Mouse (Mus musculus): ENCODE results near the gene Scaper. TPM values are rescaled to one million over a fixed set of nuclear protein-coding genes. Genes with fewer than 3 reads are reported as not detected.

The Scaper gene
- total RNA-seq (2012; rRNA removed): 2.6 and 4.2 TPM in 2 replicates
- 4.5 and 5.7 TPM in 2 replicates for total RNA-seq (2014; rRNA removed)
- 5.2 and 5.4 TPM in 2 replicates for polyA plus RNA-seq (2012; ENCODE audit: insufficient read length, low read depth)

- Histone ChIP-seq H3K27ac (ENCODE audit: insufficient read depth, low read depth) (no peak within 1 kb of the TSS), H3K4me1 (ENCODE audit: control insufficient read depth in 1 of 2, insufficient read depth in 2 of 2) (peaks cover 2 to 25% of the 10 kb centered on the region in 2 experiments; a peak in 3 of 4 replicates), H3K9ac (ENCODE audit: insufficient read depth, low read depth) (peak within 1 kb of the TSS; percentile 85), H3K36me3 (replicated peaks in 1 of 2; ENCODE audit: control insufficient read depth in 1 of 2, insufficient read depth in 1 of 2, low read length in 1 of 2) (peaks cover 0 to 4% of the 10 kb centered on the region in 2 experiments), H3K79me2 (replicated peaks; ENCODE audit: control insufficient read depth, extremely low read depth, insufficient read depth, poor library complexity, severe bottlenecking) (no peaks in the 10 kb centered on the region), H3K4me3 (replicated peaks in 1 of 3; ENCODE audit: low read depth in 2 of 3, low read length in 2 of 3, poor library complexity in 1 of 3) (peak within 1 kb of the TSS; percentile 68 to 98 (median 82)), H3K4me2 (ENCODE audit: insufficient read depth, low read depth, poor library complexity, severe bottlenecking) (peak within 1 kb of the TSS; percentile 56), H3K9me3 (replicated peaks; ENCODE audit: low read length) (no peaks in the 10 kb centered on the region), H3K27me3 (replicated peaks) (no peaks in the 10 kb centered on the region)
- dilution Hi-C loops (cut with MboI; ENCODE audit: extremely low pct_ligation_motif_present, extremely low pct_unique_long_range_greater_than_20kb, low sequenced_read_pairs): no loop called here
- peak; percentile 91 for DNase-seq (ENCODE audit: extremely low read depth)
- in situ Hi-C loops (cut with MboI; ENCODE audit: low pct_ligation_motif_present, low pct_unique_long_range_greater_than_20kb, low sequenced_read_pairs): no loop called here
- no peak; the same call in 1 of the 2 replicates for TF ChIP-seq RCOR1 (conservative IDR thresholded peaks at IDR 0.05; ENCODE audit: low read depth, low read length)
- peak; percentile 81 for TF ChIP-seq TBP (conservative IDR thresholded peaks at IDR 0.05; ENCODE audit: low read depth, low read length)
- peak; percentile 50; the same call in 1 of the 2 replicates for TF ChIP-seq MXI1 (IDR thresholded peaks at IDR 0.05; ENCODE audit: low read depth, low read length)
- peak; percentile 88 for TF ChIP-seq USF2 (conservative IDR thresholded peaks at IDR 0.05; ENCODE audit: low read depth, low read length)
- 0 out of 2 replicates have a peak, but pooled peaks have one; percentile 51 for TF ChIP-seq UBTF (IDR thresholded peaks at IDR 0.05; ENCODE audit: low read depth, low read length)
- TF ChIP-seq CHD1 (IDR thresholded peaks at IDR 0.05; ENCODE audit: low read depth, low read length): no peak
- no peak for TF ChIP-seq PAX5 (IDR thresholded peaks at IDR 0.05; ENCODE audit: low read length)
- no peak for TF ChIP-seq EP300 (IDR thresholded peaks at IDR 0.05; ENCODE audit: low read length)
- peak; percentile 57; the same call in 1 of the 2 replicates for TF ChIP-seq SIN3A (IDR thresholded peaks at IDR 0.05; ENCODE audit: low read length)
- peak; percentile 86 for TF ChIP-seq MAX (IDR thresholded peaks at IDR 0.05; ENCODE audit: low read length)
- peak; percentile 79 for TF ChIP-seq TCF12 (IDR thresholded peaks at IDR 0.05; ENCODE audit: low read depth, low read length)
- peak; percentile 37; the same call in 1 of the 2 replicates for TF ChIP-seq IRF4 (IDR thresholded peaks at IDR 0.05; ENCODE audit: low read depth, low read length)
- no peak for TF ChIP-seq GABPA (IDR thresholded peaks at IDR 0.05; ENCODE audit: insufficient replicate concordance, low read depth, low read length)
- no peak for TF ChIP-seq E2F4 (IDR thresholded peaks at IDR 0.05; ENCODE audit: insufficient replicate concordance, low read depth, low read length)
- TF ChIP-seq CHD2 (IDR thresholded peaks at IDR 0.05; ENCODE audit: low read length): no peak
- no peak for TF ChIP-seq ZNF384 (IDR thresholded peaks at IDR 0.05; ENCODE audit: low read depth, low read length)
- 0 out of 2 replicates have a peak, but pooled peaks have one; percentile 3 for TF ChIP-seq BHLHE40 (IDR thresholded peaks at IDR 0.05; ENCODE audit: low read depth, low read length)
- TF ChIP-seq MAFK (IDR thresholded peaks at IDR 0.05; ENCODE audit: insufficient replicate concordance, low read length): no peak
- no peak for TF ChIP-seq SMC3 (IDR thresholded peaks at IDR 0.05; ENCODE audit: low read depth, low read length)
- TF ChIP-seq KAT2A (IDR thresholded peaks at IDR 0.05; ENCODE audit: insufficient replicate concordance, low read length): no peak
- 0 out of 2 replicates have a peak, but pooled peaks have one; percentile 17 for TF ChIP-seq ELF1 (IDR thresholded peaks at IDR 0.05; ENCODE audit: low read depth, low read length)
- TF ChIP-seq MYC (IDR thresholded peaks at IDR 0.05; ENCODE audit: low read depth, low read length): no peak
- peak; percentile 23; the same call in 1 of the 2 replicates for TF ChIP-seq HCFC1 (IDR thresholded peaks at IDR 0.05; ENCODE audit: low read depth, low read length)
- TF ChIP-seq ZC3H11A (IDR thresholded peaks at IDR 0.05; ENCODE audit: low read depth, low read length): no peak
- TF ChIP-seq NRF1 (IDR thresholded peaks at IDR 0.05; ENCODE audit: low read depth, low read length): peak; percentile 89
- TF ChIP-seq CTCF (conservative IDR thresholded peaks at IDR 0.05 in 1 of 2, IDR thresholded peaks at IDR 0.05 in 1 of 2; ENCODE audit: low read depth in 2 of 2, low read length in 2 of 2): peak in 1 of 2 experiments; percentile 32; a peak in 2 of 4 replicates
- 0 out of 2 replicates have a peak, but pooled peaks have one; percentile 45 for TF ChIP-seq MAZ (IDR thresholded peaks at IDR 0.05; ENCODE audit: low read depth, low read length)
- no peak for TF ChIP-seq MEF2A (IDR thresholded peaks at IDR 0.05; ENCODE audit: borderline replicate concordance, low read depth, low read length)
- TF ChIP-seq JUND (conservative IDR thresholded peaks at IDR 0.05; ENCODE audit: low read depth, low read length): no peak; the same call in 1 of the 2 replicates
- peak; percentile 76 for TF ChIP-seq NELFE (IDR thresholded peaks at IDR 0.05; ENCODE audit: low read depth, low read length)
- TF ChIP-seq ZMIZ1 (IDR thresholded peaks at IDR 0.05; ENCODE audit: low read depth, low read length): 0 out of 2 replicates have a peak, but pooled peaks have one; percentile 46
- TF ChIP-seq ETS1 (conservative IDR thresholded peaks at IDR 0.05; ENCODE audit: low read depth, low read length): no peak
- TF ChIP-seq POLR2AphosphoS2 (IDR thresholded peaks at IDR 0.05; ENCODE audit: low read depth, low read length): no peak
- TF ChIP-seq ZKSCAN1 (IDR thresholded peaks at IDR 0.05; ENCODE audit: borderline replicate concordance, low read depth, low read length): no peak
- peak; percentile 80 for TF ChIP-seq POLR2A (IDR thresholded peaks at IDR 0.05; ENCODE audit: low read depth, low read length)
- TF ChIP-seq RAD21 (IDR thresholded peaks at IDR 0.05; ENCODE audit: low read depth, low read length): no peak
- TF ChIP-seq USF1 (IDR thresholded peaks at IDR 0.05; ENCODE audit: low read depth, low read length): peak; percentile 95
Observed at GRCm38 (mm10) chr9:55937664-55938617, at the start of gene Scaper. Gene Scaper (minus strand): TSS chr9:55938119.
